Mouse (Mus musculus): ENCODE measurements around the gene Fto. TPM values are rescaled to one million over a fixed set of nuclear protein-coding genes. Genes with fewer than 3 reads are reported as not detected.
A peak's percentile ranks its signal among the peaks of the same experiment; 100 is the strongest.

Gene Fto
- polyA plus RNA-seq, 1 experiment: 112 TPM

- DNase-seq (ENCODE audit: extremely low spot score in 1 of 2, low spot score in 1 of 2): peak in 1 of 2 experiments; percentile 53
Measured at GRCm38 (mm10) chr8:91323511-91323910, 10.2 kb downstream of the Fto start.

- no peak for DNase-seq (ENCODE audit: extremely low spot score in 1 of 2, low spot score in 1 of 2)
Measured at GRCm38 (mm10) chr8:91324271-91324670, 10.9 kb downstream of the Fto start.

GRCm38 (mm10) chr8:91324916-91325315, 11.6 kb downstream of the Fto start:
- no peak for DNase-seq (ENCODE audit: extremely low spot score in 1 of 2, low spot score in 1 of 2)

- no peak for DNase-seq (ENCODE audit: extremely low spot score in 1 of 2, low spot score in 1 of 2)
Measured at GRCm38 (mm10) chr8:91326018-91326417, 12.7 kb downstream of the Fto start.

DNA sequence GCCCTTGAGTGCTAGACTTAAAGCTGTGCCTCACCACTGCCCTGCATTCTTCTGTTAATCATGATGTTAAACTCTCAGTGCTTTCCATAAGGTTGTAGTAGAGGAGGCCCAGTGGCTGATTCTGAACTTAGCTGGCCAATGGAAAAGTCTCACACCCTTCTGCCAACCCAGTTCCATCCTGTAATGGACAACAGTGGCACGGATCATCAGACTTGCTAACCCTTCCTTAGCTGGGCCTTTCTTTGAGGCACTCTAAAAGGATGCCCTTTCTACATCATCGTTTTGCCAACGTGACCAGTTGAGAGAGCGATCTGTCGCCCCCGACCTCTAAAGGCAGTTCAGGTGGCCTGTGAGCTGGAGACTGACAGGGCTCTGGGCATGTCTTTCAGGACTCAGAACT, 13.6 kb downstream of the Fto start:
- no peak for DNase-seq (ENCODE audit: extremely low spot score in 1 of 2, low spot score in 1 of 2)

GRCm38 (mm10) chr8:91327471-91328205, 14.3 kb downstream of the Fto start:
- no peak for DNase-seq (ENCODE audit: extremely low spot score in 1 of 2, low spot score in 1 of 2)

GRCm38 (mm10) chr8:91329056-91329455, 15.7 kb downstream of the Fto start:
- DNase-seq (ENCODE audit: extremely low spot score in 1 of 2, low spot score in 1 of 2): no peak

DNA sequence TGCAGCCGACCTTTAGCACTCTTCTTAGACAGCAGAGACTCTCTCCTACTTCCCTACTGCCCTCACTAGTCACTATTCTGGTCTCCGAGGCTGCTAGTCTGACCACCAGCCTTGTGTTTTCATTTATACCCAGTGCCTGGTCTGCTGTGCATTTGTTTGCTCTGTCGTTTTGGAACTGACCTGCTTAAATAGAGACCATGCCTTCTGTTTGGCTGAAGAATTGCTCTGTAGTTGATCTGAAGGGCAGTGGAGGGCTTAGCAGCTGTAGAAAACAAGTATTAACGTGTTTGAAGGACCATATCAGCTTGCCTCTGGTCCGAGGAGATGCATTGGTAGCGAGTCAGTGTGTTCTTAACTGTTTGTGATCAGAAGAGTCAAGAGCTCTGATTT, 16.1 kb downstream of the Fto start:
- no peak for DNase-seq (ENCODE audit: extremely low spot score in 1 of 2, low spot score in 1 of 2)

DNA sequence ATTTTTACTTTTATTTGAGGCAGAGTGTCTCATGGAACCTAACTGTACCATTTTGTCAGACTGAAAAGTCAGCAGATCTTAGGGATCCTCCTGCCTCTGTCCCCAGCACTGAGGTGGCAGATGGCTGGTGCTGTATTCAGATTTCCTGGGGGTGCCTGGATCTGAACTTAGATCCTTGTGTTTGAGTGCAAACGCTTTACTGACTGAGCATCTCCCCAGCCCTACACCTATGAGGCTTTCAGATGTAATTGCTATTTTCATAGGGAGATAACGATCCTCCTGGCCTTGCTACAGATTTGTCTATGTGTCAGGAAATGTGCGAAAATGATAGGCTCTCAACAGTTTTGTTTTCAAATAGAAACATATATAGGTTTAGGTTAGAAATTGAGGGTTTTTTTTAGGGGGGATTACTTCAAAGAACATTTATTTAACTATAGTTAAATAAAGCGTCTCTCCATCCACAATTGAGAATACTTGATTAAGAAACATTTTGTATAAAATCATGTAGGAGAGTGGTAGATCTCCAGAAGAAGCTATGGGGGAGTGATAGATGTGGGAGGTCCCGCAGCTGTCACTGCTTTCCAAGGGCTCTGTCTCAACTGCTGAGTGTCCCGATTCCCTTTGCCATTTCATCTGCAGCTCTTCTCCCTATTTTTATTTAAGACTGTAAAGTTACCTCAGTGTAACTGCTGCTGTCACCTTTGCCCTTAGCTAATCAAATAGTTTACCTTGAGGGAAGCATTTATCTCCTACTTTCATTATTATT, 25.2 kb downstream of the Fto start:
- peak in 1 of 2 experiments; percentile 68 for DNase-seq (ENCODE audit: extremely low spot score in 1 of 2, low spot score in 1 of 2)

DNA sequence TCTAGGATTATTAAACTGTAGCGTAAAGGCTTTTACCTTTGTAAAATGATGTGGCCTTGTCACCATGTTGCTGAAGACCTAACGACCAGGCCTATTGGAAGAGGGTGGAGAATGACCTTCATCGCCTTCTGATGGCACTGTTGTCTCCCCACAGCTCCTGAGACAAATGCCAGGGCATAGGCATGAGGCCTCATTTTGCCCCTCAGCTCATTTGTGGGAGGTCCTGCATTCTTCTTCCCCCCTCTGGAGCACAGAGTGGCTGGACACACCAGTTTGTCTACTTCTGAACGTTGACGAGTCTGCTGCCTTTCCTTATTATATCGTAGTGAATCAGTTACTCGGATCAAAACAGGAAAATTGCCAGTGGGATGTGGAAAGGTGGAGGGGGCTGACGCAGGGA, 26.3 kb downstream of the Fto start:
- no peak for DNase-seq (ENCODE audit: extremely low spot score in 1 of 2, low spot score in 1 of 2)

DNA sequence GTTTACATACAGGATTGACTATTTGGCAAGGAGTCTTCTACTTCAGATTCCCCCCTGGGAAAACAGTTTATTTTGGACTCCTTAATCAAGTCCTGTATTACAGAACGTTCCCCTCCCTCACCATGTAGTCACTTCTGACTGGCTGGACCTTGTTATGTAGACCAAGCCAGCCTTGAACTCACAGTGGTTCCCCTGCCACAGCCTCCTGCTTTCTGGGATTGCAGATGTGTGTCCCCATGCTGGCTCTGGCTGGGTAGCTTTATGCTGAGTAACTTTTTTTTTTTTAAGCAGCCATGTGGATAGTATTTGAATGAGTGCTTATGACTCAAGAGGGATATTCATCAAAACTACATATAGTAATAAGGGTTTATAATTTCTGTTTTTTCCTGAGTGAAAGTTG, 27.4 kb downstream of the Fto start:
- DNase-seq (ENCODE audit: extremely low spot score in 1 of 2, low spot score in 1 of 2): no peak

DNA sequence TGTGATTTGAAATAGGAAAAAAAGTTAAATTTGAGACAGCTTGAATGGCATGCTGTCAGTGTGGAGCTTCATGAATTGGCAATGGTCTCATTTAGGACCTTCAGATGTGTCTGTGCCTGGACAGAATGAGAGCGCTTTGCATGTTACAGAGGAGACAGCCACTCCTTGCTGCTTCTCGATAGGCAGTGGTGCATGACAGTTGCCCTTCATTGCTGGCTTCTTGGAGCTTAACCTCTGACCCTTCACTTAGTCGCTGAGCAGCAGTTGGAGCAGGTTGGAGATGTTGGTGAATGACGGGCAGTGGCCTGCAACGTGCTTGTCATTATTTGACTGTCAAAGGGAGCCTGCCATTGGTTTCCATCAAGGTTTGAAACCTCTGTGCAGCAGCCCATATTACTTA, 28.9 kb downstream of the Fto start:
- no peak for DNase-seq (ENCODE audit: extremely low spot score in 1 of 2, low spot score in 1 of 2)

DNA sequence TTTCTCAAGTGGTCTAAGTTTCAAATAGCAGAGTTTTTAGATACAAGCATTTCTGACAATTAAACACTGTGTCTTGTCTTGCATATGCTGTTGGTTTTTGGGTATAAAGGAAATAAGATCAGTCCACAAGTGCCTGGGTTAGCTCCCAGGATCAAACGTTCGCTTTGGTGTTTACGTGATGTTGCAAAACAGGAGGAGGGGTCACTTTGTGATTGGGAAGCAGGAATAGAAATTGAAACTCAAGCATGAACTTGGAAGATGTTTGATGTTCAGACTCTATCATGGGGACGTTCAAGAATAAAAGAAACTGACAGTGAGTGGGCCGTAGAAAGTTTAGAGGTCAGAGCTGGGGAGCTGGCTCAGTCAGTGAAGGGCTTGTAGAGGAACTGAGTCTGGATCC, 29.5 kb downstream of the Fto start:
- DNase-seq (ENCODE audit: extremely low spot score in 1 of 2, low spot score in 1 of 2): no peak

DNA sequence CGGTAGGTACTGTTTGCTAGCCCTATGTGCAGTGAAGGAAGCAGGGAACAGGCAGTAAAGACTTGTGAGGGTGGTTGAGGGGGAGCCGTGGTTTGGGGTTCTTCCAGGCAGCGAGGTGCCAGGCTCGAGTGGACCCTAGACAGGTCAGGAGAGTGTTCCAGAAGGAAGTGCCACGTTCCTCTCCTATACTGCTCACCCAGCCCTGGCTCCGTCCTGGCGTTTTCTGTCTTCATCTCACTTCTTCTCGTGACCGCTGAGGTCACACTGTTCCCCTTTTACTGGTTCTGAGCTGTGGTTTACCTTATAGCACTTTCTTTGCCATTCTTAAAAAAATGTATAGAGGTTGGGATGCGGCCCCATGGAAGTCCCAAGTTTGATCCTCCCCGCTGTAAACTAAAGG, 31.3 kb downstream of the Fto start:
- no peak for DNase-seq (ENCODE audit: extremely low spot score in 1 of 2, low spot score in 1 of 2)

DNA sequence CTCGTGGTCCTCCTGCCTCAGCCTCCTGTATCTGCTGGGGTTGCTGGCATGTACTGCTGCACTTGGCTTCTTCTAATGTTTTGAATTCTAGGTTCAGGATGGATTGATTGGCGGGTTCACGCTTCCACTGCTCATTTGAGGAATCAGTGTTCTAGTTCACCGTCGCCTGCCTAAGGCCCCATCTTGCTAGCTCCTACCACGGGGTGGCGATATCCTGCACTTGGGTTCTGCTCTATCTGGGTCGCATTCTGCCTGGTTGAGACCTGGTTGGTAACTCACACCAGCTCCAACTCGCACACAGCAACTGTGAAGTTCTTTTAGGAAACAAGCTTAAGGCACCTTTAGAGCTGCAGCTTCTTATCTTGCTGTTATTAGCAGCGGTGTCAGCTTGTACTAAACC, 33.8 kb downstream of the Fto start:
- DNase-seq (ENCODE audit: extremely low spot score in 1 of 2, low spot score in 1 of 2): no peak

DNA sequence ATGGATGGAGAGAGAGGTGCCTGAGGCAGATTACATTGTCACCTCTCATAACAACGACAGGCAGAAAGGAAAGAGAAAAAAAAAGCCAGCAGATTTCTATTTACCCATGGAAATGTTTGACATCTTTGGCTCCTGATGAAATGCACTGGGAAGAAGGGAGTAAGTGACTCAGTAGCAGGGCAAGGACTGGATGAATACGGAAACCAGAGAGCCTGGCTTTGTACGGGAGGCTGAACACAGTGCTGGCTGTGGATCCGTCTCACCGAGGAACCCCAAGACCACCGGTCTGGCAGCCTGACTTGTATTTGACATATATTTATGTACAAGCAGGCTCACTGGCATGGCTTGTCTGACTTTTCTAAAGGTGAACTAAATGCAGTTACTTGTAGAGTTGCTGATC, 34.3 kb downstream of the Fto start:
- no peak for DNase-seq (ENCODE audit: extremely low spot score in 1 of 2, low spot score in 1 of 2)

- no peak for DNase-seq (ENCODE audit: extremely low spot score in 1 of 2, low spot score in 1 of 2)
Measured at GRCm38 (mm10) chr8:91349816-91350215, 36.5 kb downstream of the Fto start.

DNA sequence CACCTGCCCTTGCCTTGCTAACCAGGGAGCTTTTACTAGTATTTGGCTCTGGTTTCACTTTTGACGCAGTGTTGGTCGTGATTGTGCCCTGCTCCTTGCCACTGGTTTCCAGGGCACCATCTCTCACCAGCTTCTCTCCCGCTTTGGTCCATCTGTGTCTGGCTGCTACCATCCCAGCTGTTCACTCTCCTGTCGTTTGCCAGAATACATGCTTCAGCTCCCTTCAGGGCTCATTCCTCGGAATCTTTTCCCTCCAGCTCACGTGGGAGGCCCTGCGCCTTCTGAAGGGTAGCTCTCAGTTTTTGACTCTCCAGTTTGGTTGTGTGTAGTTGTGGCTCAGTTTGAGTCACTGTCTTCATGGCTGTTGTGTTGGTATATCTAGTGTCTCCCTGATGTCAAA, 37.3 kb downstream of the Fto start:
- DNase-seq (ENCODE audit: extremely low spot score in 1 of 2, low spot score in 1 of 2): peak; percentile 40 to 73

DNA sequence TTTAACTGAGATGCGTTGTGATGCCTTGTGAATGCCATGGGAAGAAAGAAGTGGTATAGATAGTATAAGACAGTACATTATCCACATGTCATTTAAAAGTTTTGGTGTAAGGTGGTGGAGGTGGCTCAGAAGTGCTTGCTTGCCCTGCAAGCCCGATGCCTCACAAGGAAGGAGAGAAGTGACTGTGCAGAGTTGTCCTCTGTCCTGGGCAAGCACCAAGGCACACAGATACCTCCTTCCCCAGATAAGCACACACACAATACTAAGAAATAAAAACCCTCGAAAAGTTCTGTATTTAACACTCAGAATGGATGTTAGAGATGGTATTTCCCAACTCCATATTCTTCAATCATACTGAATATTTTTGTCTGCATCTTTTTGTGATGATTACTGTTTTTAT, 39.3 kb downstream of the Fto start:
- DNase-seq (ENCODE audit: extremely low spot score in 1 of 2, low spot score in 1 of 2): no peak

DNA sequence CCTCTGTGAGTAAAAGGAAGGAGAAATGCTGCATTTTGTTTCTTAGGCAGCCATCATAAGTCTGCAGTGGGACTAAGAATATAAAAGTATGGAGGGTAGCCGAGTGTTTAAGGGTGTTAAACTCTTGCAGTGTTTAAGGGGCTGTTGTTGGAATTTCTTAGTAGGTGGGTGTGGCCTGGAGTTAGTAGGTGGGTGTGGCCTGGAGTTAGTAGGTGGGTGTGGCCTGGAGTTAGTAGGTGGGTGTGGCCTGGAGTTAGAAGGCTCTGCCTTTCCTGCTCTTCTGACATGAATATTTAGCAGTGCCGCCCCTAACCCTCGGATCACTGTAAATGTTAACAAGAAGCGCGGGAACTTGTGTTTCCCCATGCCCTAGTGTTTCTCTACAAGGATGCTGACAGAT, 39.7 kb downstream of the Fto start:
- no peak for DNase-seq (ENCODE audit: extremely low spot score in 1 of 2, low spot score in 1 of 2)

- no peak for DNase-seq (ENCODE audit: extremely low spot score in 1 of 2, low spot score in 1 of 2)
Measured at GRCm38 (mm10) chr8:91353907-91354306, 40.6 kb downstream of the Fto start.

DNA sequence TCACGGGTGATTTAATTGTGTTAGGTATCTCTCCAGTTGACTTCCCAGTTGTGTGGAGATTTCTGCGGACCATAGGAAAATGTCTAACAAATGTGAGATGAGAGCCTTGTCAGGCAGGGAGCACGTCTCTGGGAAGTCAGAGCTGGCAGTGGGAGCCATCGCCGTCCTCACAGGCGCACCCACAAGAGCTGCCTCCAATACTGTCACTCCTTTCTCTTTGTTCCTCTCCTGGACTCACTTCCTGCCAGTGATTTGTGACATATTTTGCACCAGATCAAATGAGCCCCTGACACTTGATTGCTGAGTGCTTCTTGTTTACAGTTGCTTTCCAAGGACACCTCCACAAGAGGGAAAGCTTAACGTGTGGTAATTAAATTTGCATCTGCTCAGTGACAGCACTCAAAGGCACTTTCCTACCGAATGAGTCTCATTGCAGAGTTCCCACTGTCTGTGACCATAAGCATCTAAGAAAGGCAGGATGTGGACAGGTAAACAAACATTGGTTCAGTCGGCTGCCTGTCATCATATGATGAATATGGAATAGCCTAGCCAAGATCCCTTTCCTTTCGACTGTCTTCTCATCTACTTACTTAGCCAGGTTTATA, 42.1 kb downstream of the Fto start:
- no peak for DNase-seq (ENCODE audit: extremely low spot score in 1 of 2, low spot score in 1 of 2)
